Mouse (Mus musculus) testis, postnatal 10 days (tissue): ENCODE measurements around the gene Cnfn.
"Not testable (repeated sequence)": the region's sequence is repeated elsewhere in the genome, so short reads cannot be mapped to it uniquely, and the experiment has no call there.

Source experiments
- DNase-seq: peaks from one replicate; pipeline ENCODE4 v3.0.0; 2021; ENCODE audit warnings: low spot score

The Cnfn gene

DNA sequence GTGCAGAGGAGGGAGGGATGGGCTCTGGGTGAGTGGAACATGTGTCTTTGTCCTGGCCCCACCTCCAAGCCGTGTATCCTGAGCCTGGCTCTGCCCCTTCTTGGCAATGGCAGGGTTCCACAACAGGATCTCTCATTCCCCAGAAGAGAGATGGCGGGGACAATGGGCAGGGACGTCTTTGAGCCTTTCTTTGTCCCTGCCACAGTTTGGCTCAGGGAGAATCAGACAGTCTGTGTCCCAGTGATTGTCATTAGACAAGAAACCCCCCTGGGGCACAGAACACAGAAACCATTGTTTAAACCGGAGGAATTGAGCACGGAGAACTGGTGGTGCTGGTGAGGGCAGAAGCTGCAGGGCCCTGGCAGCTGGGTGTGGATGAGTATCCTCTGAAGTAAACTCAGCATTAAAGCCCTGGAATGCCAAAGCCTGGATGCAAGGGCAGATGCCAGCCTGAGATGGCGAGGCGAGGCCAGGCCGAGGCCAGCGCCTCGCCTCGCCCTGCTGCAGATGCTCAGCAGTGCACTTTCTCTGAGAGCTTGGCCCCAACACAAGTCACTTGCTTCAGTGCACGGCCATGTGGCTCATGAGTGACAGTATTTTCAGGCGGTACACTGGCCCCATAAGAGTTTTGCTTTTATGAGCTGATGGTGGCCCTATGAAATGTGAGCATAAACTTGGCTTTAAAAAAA, 3.4 kb downstream of the Cnfn start:
- no peak for DNase-seq

- no peak for DNase-seq
Observed at GRCm38 (mm10) chr7:25363632-25364031, 5.9 kb downstream of the Cnfn start.

DNA sequence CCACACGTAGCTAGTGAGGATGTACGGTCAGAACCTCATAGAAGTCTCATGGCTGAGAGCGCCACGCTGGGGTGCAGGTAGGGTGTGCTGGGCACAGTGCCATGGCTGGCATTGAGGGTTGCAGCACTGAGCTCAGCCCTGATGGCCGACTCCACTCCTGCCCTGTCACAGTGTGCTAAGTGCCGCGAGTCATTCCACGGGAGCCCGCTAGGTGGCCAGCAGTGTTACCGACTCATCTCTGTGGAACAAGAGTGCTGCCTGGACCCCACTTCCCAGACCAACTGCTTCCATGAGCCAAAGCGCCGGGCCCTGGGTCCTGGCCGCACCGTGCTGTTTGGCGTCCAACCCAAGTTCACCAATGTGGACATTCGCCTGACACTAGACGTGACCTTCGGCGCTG, 6.4 kb downstream of the Cnfn start:
- no peak for DNase-seq

DNA sequence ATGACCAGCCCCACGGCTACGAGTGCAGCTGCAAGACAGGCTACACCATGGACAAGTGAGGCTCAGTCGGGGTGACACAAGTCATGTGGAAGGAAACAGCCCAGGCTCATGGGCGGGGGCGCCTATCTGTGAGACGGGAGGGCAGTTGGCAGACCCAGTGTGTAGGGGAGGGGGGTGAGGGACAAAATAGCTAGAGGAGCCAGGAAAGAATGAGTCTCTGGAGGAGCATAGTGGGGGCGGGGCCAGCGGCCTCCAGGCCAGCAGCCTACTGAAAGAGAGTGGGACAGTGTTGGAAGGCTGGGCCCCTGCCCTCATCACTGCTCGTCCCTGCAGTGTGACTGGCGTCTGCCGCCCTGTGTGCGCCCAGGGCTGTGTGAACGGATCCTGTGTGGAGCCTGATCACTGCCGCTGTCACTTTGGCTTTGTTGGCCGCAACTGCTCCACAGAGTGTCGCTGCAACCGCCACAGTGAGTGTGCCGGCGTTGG, 10.8 kb downstream of the Cnfn start:
- no peak for DNase-seq

DNA sequence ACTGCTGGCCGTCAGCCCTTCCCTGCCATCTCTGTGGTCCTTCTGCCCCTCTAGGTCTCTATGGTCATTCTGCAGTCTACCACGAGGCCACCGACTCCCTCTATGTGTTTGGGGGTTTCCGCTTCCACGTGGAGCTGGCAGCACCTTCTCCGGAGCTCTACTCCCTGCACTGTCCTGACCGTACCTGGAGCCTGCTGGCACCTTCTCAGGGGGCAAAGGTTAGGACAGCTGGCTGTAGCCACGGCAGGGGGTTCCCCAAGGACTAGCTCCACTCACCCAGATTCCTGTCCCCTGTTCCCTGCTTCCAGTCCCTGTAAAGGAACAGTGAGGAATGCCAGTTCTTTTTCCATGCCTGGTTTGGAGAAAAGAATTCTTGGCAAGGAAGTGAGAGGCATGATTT, 20.7 kb downstream of the Cnfn start:
- no peak for DNase-seq

DNA sequence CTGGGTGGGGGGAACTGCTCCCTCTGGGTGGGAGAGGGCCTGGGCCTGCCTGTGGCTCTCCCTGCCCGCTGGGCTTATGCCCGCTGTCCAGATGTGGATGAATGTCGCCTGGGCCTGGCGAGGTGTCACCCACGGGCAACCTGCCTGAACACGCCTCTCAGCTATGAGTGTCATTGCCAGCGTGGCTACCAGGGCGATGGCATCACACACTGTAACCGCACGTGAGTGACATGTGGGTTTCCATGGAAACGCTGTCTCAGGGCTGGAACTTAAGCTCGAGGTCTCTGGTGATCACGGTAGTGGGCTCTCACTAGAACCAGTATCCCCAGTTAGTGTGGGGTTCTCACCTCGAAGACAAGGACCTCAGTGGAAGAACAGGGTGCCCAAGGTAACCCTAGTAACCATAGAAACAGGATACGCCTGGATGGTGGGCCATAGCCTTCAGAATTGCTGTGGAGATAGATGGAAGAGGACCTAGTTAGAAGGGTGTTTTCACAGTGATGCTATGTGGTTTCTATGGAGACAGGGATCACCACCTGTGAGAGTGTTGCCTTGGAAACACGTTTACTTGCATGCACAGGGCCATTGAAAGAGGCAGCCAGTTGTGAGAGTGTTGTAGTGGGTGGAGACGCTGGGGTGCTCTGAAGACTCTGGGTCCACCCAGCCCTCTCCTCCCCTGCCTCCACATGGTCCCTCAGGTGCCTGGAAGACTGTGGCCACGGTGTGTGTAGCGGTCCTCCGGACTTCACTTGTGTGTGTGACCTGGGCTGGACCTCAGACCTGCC, 28.3 kb downstream of the Cnfn start:
- no peak for DNase-seq

- DNase-seq = no peak
Observed at GRCm38 (mm10) chr7:25339329-25339728, 30.2 kb downstream of the Cnfn start.

DNA sequence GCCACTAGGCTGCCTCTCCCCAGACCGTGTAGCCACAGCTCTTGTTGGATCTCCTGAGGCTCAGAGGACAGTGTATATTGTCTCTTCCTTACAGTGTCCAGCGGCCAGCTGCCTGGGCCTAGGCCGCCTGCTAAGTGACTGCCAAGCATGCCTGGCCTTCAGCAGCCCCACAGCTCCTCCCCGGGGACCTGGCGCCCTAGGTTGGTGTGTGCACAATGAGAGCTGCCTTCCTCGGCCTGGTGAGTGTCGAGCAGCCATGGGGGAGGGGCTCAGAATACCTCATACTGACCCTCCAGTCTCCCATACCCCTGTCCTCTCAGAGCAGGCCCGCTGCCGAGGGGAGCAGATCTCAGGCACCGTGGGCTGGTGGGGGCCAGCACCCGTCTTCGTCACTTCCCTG, 35.1 kb downstream of the Cnfn start:
- DNase-seq = no peak

DNA sequence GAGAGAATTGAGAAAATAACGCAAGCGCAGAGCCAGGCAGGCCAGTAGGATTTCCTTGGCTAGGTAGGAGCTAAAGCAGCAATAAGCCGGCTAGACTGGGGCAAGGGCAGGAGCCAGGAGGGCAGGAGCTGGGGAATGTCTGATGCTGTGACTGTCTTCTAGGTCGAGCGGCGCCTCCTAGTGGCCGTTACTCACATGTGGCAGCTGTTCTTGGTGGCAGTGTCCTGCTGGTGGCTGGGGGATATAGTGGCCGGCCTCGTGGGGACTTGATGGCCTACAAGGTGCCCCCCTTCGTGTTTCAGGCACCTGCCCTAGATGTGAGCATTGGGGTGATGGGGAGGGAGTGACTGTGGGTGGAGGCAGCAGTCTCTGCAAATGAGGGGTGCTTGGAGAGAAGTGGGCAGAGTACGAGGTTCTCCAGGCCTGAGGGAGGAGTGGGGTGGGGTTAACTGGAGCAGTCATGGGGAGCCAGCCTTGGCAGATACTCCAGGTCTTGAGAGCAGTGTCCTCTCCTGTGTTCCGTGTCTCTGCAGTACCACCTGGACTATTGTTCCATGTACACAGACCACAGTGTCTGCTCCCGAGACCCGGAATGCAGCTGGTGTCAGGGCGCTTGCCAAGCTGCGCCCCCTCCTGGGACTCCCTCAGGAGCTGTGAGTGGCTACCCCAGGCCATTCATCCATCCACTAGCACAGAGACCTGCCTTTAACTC, 35.8 kb downstream of the Cnfn start:
- peak; percentile 83 for DNase-seq

- DNase-seq = no peak
Observed at GRCm38 (mm10) chr7:25326233-25326632, 43.3 kb downstream of the Cnfn start.

DNA sequence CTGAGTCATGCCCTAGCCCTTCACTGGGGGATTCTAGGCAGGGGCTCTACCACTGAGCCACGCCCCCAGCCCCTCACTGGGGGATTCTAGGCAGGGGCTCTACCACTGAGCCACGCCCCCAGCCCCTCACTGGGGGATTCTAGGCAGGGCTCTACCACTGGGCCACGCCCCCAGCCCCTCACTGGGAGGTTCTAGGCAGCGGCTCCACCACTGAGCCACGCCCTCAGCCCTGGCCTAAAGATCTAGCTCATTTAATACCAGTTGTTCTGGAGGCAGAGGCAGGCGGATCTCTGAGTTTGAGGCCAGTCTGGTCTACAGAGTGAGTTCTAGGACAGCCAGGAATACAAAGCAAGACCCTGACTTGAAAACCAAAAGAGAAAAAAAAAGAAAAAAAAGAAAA, 44.1 kb downstream of the Cnfn start:
- DNase-seq = not testable (repeated sequence)

- DNase-seq = no peak
Observed at GRCm38 (mm10) chr7:25323219-25323618, 46.3 kb downstream of the Cnfn start.

DNA sequence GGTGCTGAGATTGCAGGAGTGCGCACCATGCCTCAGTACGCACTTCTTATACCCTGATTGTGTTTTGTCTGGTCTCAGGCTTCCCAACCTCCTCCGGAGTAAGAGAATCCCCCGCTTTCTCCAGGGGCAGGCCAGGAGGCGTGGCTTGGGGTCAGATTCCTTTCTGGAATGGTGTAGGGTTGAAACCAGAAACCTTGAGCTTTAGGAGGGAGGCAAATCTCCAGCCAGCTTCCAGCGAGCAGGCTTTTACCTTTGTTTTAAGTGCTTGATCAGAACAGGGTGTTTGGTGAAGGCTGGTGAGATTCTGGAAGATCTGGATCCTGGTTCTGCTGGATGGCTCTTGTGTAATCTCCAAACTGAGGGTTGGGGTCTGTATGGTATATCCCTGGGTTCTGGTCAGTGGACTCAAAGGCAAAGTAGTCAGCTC, 47.5 kb downstream of the Cnfn start:
- DNase-seq = peak; percentile 76
